Mouse (Mus musculus): Measurements from ENCODE around the gene Htatip2. TPM values are rescaled to one million over a fixed set of nuclear protein-coding genes. Genes with fewer than 3 reads are reported as not detected.

The Htatip2 gene
- 1 to 10 TPM; 2.5 to 3.6 TPM for total RNA-seq (2021)
- long read RNA-seq, experiment 1, partial matches to known transcripts, result 2 of 12 reads
- long read RNA-seq, experiment 1, other reads (novel, unspliced or antisense), result 9 of 12 reads
- long read RNA-seq, experiment 2, partial matches to known transcripts, result 1 of 10 reads
- long read RNA-seq, experiment 2, other reads (novel, unspliced or antisense), result 6 of 10 reads

- peak; percentile 14 to 38 for DNase-seq
- intact Hi-C loops (cut with DNase I), result no loop called here
These were observed at the start of gene Htatip2 for GRCm38 (mm10) chr7:49758934-49759571. Htatip2 (plus strand) TSS chr7:49759115.

GRCm38 (mm10) chr7:49709381-49710021 is 49.4 kb upstream of the Htatip2 start:
- no peak for DNase-seq
- intact Hi-C loops (cut with DNase I), result no loop called here

GRCm38 (mm10) chr7:49717942-49718733 is 40.8 kb upstream of the Htatip2 start:
- DNase-seq, result no peak
- intact Hi-C loops (cut with DNase I), result no loop called here

GRCm38 (mm10) chr7:49734342-49734741 is 24.6 kb upstream of the Htatip2 start:
- no peak for DNase-seq
- intact Hi-C loops (cut with DNase I), result no loop called here

GRCm38 (mm10) chr7:49739448-49739847 is 19.5 kb upstream of the Htatip2 start:
- no peak for DNase-seq
- intact Hi-C loops (cut with DNase I), result no loop called here

GRCm38 (mm10) chr7:49741474-49741873 is 17.4 kb upstream of the Htatip2 start:
- intact Hi-C loops (cut with DNase I), result no loop called here
- no peak for DNase-seq

DNA sequence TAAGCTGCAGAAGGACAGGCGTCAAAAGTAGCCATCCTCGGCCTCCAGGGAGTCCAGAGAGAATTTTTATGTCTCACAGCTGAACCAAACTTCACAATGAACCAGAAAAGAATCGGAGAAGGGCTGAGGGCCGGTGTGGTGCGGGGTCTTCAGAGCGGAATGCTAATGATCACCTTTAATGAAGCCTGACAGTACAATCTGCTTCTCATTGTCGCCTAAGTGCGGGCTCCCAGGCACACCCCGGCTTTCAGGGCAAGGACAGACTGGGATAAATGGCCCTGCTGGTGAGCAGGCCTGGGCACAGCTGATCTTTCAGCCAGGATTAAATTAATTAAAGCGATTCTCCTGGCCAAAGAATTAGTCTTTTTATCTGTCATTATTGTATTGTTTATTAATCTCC is 17.0 kb upstream of the Htatip2 start:
- no peak for DNase-seq
- intact Hi-C loops (cut with DNase I), result no loop called here

DNA sequence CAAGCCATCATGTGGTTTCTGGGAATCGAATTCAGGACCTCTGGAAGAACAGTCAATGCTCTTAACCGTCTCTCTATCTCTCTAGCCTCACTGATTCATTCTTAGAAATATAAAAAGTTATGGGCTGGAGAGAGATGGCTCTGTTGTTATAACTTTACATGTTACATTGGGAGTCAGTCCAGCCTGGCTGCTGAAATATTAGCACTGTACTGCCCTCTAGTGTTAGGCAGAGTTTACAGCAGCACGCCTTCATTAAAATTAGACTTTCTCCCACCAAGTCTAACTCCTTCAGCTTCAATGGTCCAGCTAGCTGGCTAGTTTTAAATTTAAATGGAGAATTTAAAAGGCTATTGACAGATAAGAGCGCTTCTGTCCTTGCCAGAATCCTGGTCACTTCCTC is 7.8 kb upstream of the Htatip2 start:
- no peak for DNase-seq
- intact Hi-C loops (cut with DNase I), result loop anchor here (2.0 to 5.0 kb wide), 2 partner anchors 134 to 279 kb away; no protein-coding TSS in a partner anchor

- intact Hi-C loops (cut with DNase I), result loop anchor here (5.0 kb wide), 1 partner anchor 281 kb away; no protein-coding TSS in a partner anchor
- no peak for DNase-seq
These were observed 6.0 kb upstream of the Htatip2 start for GRCm38 (mm10) chr7:49752730-49753506.

GRCm38 (mm10) chr7:49754767-49755166 is 4.1 kb upstream of the Htatip2 start:
- intact Hi-C loops (cut with DNase I), result loop anchor here (5.0 kb wide), 1 partner anchor 282 kb away; no protein-coding TSS in a partner anchor
- DNase-seq, result peak; percentile 21 to 28

DNA sequence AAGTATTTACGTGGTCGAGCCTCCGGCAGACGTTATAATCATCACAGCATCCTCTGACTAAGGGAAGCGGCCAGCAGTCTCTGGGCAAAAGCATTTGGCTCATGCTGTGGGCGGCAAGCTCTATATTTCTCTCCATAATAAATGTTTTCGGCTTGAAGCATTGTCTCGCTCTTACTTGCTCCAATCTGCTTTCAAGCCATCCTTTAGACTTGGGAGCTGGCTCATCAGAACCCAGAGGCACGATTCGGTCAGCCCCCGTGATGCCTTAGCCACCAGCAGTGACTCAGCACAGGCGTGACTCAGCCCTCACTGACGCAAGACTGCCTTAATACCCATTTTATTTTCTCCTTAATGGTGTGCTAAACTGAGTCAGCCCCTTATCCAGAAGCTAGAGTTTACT is 3.7 kb downstream of the Htatip2 start:
- no peak for DNase-seq
- intact Hi-C loops (cut with DNase I), result no loop called here

- intact Hi-C loops (cut with DNase I), result no loop called here
These were observed 5.2 kb downstream of the Htatip2 start for GRCm38 (mm10) chr7:49764011-49764716.

DNA sequence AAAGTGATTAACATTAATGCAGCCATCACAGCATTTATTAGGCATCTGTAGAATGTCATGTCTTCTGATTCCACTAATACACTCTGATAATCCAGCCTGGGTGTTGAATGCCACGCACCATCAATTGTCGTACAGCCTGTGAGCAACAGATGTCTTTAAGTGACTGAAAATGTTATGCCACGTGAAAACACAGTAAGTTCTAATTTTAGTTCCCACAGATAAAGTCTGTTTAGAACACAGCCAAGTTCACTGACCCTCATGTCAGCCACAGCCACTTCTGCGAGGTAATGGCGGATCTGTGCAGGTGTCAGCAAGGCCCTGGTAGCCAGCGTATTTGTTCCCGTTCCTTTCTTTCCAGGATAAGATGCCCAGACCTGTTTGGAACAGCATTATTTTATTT is 7.3 kb downstream of the Htatip2 start:
- intact Hi-C loops (cut with DNase I), result no loop called here
- no peak for DNase-seq

More at GRCm38 (mm10) chr7:49764011-49764716, 5.2 kb downstream of the Htatip2 start:
- DNase-seq, result no peak

GRCm38 (mm10) chr7:49768509-49768908 is 9.6 kb downstream of the Htatip2 start:
- intact Hi-C loops (cut with DNase I), result no loop called here
- DNase-seq, result no peak

GRCm38 (mm10) chr7:49774396-49774795 is 15.5 kb downstream of the Htatip2 start:
- intact Hi-C loops (cut with DNase I), result no loop called here
- DNase-seq, result no peak

- intact Hi-C loops (cut with DNase I), result no loop called here
- DNase-seq, result no peak
These were observed 18.7 kb downstream of the Htatip2 start for GRCm38 (mm10) chr7:49777585-49777984.

DNA sequence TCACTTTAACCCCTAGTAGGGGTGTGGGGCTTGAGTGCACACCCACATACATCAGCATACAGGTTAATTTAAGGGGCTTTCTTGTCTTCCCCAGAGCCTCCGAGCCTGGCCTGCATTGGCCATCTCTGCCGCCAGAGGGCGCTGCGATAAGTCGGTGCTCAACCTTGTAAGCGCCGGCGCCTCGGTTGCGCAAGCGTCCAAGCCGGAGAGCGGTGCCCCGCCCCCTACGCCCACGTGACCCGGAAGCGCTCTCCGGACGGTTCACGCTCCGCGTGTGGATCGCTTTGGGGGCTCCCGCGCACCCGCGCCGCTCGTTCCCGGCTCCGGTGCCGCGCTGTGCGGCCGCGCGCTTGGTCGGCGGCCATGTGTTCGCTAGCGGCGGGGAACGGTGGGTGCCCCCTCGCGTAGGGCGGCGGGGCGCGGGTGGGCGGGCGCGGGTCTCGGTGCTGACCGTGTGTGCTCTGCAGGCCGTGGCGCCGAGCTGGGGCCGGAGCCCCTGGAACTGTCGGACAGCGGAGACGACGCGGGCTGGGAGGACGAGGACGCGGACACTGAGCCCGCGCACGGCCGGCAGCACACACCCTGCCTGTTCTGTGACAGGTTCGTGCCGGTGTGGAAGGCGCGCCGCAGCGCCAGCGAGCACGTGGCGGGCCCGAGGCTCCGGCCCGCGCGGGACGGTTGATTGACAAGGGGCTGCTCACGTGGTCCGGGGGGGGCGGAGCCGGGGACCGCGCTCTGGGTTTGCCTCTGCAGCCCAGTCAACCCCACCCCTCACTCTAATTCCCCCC is 19.4 kb downstream of the Htatip2 start, which contains the start of gene Prmt3:
Gene Prmt3 (plus strand): TSS at position 233 of the 788 bp plus-strand sequence.
- intact Hi-C loops (cut with DNase I), result loop anchor here (2.0 kb wide), 1 partner anchor 144 kb away; no protein-coding TSS in a partner anchor

GRCm38 (mm10) chr7:49778904-49779615 is 20.1 kb downstream of the Htatip2 start:
- intact Hi-C loops (cut with DNase I), result loop anchor here (2.0 kb wide), 1 partner anchor 144 kb away; no protein-coding TSS in a partner anchor
- no peak for DNase-seq

More for the DNA sequence above, 19.4 kb downstream of the Htatip2 start, which contains the start of gene Prmt3:
- peak; percentile 94 to 95 for DNase-seq
